Mouse (Mus musculus) layer of hippocampus, adult 9-11 months (tissue): ENCODE measurements around the gene Pard6a.

Experiments
- DNase-seq: peaks from one replicate; pipeline ENCODE4 v3.0.0; 2022

The Pard6a gene

GRCm38 (mm10) chr8:105700966-105701824 is at the start of gene Pard6a, which contains the start of gene Acd:
Pard6a (plus strand) TSS chr8:105701148.
Acd (minus strand) TSS chr8:105701102.
- DNase-seq = peak; percentile 95

- no peak for DNase-seq
Observed at GRCm38 (mm10) chr8:105657641-105658040, 43.3 kb upstream of the Pard6a start.

- no peak for DNase-seq
Observed at GRCm38 (mm10) chr8:105661167-105661566, 39.8 kb upstream of the Pard6a start.

DNA sequence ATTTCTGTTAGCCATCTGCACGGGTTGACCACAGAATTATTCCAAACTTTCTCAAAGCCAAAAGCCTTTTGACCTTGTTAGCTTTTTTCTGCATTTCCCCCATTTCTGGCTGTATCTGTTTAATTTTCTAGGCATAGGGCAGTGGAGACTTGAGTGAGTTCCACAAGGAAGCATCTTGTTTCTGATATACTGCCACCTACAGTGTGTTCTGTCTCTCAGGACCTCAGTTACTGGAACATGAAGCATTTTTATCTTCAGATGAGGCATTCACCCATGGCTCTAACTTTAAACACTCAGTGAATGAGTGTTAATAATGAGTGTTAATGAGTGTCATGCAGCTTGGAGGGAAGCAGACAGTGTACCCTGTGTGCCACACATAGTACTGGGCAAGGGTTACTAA is 23.1 kb upstream of the Pard6a start:
- DNase-seq = no peak

DNA sequence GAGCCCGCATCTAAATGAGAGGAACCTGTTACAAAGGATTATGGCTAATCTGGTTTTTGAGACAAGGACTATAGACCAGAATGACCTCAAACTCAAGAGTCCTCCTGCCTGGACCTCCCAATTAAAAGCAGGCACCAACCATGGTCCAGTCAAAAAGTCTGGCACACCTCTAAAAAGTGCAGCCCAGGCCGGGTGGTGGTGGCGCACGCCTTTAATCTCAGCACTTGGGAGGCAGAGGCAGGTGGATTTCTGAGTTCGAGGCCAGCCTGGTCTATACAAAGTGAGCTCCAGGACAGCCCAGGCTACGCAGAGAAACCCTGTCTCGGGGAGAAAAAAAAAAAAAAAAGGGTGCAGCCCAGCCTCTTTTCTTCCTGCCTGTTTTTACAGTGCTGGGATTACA is 15.6 kb upstream of the Pard6a start:
- no peak for DNase-seq

- DNase-seq = no peak
Observed at GRCm38 (mm10) chr8:105685796-105686308, 15.1 kb upstream of the Pard6a start, which contains the start of gene Carmil2. Carmil2 (plus strand) TSS chr8:105686274.

DNA sequence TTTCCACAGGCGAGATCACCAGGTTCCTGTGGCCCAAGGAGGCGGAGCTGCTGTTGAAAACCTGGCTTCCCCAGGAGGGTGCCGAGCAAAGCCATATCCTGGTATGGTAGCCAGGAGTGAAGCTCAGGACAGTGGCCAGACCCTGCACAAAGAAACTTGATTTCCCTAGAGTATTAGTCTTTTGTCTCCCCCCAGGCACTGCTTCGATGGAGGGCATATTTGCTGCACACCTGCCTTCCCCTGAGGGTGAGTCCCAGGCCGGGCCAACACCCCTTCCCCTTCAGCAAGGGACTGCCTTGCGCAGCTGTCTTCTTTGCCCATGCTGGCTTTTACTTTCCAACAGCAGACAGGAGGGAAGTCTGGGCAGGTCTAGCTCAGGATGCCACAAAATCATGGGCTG is 14.4 kb upstream of the Pard6a start:
- no peak for DNase-seq

DNA sequence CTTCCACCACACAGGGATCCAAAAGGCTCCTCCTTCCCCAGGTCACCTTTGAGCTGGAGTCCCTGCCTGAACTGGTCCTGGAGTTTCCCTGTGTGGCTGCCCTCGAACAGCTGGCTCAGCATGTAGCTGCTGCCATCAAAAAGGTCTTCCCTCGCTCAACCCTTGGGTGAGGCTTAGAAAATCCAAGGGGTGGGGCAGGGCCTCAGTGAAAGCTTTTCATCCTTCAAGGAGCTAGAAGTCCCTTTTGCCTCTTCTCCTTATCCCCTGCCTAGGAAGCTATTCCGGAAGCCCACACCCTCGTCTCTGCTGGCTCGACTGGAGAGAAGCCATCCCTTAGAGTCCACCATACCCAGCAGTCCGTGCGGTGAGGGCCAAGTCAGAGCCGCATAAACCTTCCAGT is 13.4 kb upstream of the Pard6a start:
- DNase-seq = no peak

DNA sequence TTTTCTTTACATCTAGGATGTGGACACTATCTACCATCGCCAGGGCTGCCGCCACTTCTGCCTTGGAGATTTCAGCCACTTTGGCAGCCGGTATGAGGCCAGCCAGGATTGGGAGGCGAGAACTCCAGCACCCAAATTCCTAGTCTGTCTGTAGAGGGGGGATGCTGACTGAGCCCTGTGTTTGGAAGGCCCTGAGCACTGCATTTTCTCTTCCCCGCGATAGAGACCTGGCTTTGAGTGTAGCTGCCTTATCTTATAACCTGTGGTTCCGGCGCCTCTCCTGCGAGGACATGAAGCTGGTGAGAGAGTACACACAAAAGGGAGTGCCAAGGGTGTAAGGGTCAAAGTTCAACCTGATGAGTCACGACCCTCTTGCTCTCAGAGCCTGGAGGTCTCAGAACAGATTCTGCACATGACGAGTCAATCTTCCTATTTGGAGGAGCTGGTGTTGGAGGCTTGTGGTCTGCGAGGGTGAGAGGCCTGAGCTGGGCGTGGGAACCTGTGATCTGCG is 12.7 kb upstream of the Pard6a start:
- no peak for DNase-seq

DNA sequence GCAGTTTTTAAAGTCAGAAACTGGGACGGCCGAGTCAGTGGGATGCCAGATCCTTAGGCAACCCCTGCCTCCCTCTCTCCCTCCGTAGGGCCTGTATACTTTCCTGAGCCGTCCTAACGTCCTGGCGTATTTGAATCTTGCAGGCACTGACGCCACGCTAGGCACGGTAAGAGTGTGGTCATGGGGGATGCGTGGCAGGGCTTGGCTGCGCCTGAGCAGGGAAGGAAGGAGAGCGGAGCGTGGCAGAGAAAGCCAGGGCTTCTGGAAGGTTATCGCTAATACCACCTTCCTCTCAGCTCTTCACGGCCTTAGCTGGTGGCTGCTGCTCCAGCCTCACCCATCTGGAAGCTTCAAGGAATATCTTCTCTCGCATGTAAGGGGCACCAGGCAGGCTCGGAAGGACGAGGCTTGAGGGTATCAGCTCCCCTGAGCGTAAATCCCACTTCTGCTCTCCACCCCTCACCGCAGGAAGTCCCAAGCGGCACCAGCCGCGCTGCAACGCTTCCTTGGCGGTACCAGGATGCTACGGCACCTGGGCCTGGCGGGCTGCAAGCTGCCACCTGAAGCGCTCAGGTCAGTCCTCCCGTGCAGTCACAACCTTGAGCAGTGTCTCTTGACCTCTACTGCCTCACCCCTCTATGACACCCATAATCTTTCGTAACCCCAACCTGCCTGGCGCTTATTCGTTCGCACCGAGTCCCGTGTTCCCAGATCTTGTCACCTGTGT is 11.5 kb upstream of the Pard6a start:
- no peak for DNase-seq

DNA sequence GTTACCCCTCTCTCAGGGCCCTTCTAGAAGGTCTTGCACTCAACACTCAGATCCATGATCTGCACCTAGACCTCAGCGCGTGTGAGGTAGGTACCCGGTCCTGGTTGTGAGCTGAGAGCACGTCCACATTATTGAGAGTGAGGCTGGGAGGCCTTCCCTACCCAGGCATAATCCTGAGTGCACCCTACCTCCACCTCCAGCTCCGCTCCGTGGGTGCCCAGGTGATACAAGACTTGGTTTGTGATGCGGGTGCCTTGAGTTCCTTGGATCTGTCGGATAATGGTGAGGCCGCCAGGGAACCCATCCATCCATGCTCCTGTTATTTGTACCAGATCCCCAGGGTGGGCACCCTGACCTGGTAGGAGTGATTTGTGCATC is 11.0 kb upstream of the Pard6a start:
- DNase-seq = no peak

GRCm38 (mm10) chr8:105690978-105691377 is 10.0 kb upstream of the Pard6a start:
- DNase-seq = no peak

GRCm38 (mm10) chr8:105692449-105693182 is 8.3 kb upstream of the Pard6a start:
- no peak for DNase-seq

- DNase-seq = peak; percentile 74
Observed at GRCm38 (mm10) chr8:105693648-105694047, 7.3 kb upstream of the Pard6a start.

- no peak for DNase-seq
Observed at GRCm38 (mm10) chr8:105694051-105694799, 6.7 kb upstream of the Pard6a start.

DNA sequence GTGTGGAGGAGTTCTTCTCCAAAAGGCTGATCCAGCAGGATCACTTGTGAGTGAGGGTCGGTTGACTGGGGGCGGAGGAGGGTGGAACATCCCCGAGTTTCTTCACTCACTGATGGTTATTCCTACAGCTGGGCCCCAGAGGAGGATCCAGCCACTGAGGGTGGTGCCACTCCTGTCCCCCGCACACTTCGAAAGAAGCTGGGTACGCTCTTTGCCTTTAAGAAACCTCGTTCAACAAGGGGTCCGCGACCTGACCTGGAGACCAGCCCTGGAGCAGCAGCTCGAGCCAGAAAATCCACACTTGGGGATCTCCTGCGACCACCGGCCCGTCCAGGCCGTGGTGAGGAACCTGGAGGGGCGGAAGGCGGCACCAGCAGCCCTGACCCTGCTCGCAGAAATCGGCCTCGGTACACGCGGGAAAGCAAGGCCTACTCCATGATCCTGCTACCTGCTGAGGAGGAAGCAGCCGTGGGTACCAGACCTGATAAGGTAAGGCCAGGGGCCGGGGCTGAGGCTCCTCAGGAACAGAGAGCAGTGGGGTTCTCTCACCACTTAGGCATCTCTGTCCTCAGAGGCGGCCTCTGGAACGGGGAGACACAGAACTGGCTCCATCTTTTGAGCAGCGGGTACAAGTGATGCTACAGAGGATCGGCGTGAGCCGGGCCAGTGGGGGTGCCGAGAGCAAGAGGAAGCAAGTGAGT is 5.7 kb upstream of the Pard6a start:
- no peak for DNase-seq

- DNase-seq = no peak
Observed at GRCm38 (mm10) chr8:105697196-105697780, 3.7 kb upstream of the Pard6a start.

- DNase-seq = no peak
Observed at GRCm38 (mm10) chr8:105698734-105699133, 2.2 kb upstream of the Pard6a start.

- DNase-seq = no peak
Observed at GRCm38 (mm10) chr8:105699488-105700215, 1.3 kb upstream of the Pard6a start.

DNA sequence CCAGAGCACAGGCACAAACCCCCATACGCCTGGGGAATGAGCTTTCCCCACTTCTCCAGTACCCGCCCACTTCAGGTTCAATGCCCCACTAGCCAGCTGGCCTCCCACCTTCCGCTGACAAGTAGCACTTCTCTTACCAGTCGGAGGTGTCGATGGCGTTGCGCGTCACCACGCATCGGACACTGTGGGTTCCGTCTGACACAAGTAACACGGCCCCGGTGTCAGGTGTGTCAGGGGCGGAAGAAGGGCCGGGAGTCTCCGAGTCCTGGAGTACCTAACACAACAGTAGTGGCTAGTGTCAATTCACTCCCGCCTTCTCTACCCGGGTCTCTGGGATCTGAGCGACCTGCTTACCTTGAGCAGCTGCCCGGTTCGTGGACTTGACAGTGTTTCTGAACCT is 382 bp upstream of the Pard6a start:
- DNase-seq = peak; percentile 63
